Mouse (Mus musculus) right cerebral cortex, postnatal 10 days (tissue): Measurements from ENCODE around the gene Hist1h3g.

Experiments used
- DNase-seq, 2 experiments: peaks; one replicate each; pipeline ENCODE4 v3.0.0; 2021; ENCODE audit warnings: low spot score in 2 of 2

Gene Hist1h3g

DNA sequence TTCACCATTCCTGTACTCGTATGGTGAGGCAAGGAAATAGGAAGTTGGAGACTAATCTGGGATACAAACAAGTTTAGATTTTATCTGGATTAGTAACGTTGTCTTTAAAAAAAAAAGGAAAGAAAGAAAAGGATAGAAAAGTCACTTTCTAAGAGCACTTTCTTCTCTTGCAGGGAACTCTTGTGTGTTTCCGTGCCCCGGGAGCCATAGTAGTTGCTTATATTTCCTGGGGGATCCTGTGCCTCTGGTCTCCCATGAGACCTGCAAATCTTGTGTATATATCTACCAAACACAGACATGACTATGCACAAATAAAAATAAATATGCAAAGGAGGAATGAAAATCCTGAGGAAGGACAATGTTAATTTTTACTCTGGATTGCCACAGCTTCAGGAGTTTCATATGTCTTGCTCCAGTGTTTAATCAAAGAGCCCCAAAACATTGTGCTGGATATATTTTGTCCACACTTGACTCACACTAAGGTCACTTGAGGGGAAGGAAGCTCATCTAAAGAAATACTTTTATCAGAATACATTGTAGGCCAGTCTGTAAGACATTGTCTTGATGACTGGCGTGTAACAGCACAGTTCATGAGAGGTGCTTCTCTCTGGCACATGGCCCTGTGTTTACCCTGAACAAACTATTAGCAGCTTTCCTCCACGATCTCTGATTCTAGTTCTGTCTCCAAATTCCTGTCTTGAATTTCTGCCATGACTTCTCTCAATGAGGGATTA, 41.9 kb downstream of the Hist1h3g start:
- DNase-seq, result no peak

DNA sequence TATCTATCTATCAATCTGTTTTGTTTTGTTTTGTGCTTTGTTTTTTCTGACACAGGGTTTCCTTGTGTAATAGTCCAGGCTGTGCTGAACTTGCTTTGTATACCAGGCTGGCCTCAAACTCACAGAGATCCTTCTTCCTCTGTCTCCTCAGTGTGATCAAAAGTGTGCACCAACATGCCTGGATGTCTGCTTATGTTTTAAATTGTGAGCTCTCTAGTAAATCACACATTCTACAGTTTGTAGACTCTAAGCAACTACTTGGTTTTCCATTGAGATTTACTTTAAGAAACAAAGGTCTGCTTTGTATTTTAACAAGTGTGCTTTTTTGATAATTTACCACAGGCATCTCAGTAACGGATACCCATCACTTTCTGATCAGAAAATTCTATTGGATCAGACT, 42.6 kb downstream of the Hist1h3g start:
- no peak for DNase-seq

- DNase-seq, result peak; percentile 98 to 99
Observed at GRCm38 (mm10) chr13:23581408-23582218, 46.4 kb downstream of the Hist1h3g start, which contains the start of gene Hist1h4d. Gene Hist1h4d, plus strand, starts transcription at chr13:23581598.

- no peak for DNase-seq
Observed at GRCm38 (mm10) chr13:23582219-23583056, 47.2 kb downstream of the Hist1h3g start.

- DNase-seq, result no peak
Observed at GRCm38 (mm10) chr13:23583387-23584068, 48.3 kb downstream of the Hist1h3g start.

- no peak for DNase-seq
Observed at GRCm38 (mm10) chr13:23584331-23584730, 49.1 kb downstream of the Hist1h3g start.

GRCm38 (mm10) chr13:23585029-23585441, 49.8 kb downstream of the Hist1h3g start:
- peak; percentile 76 to 77 for DNase-seq
